Mouse (Mus musculus): ENCODE measurements around the gene Igfbpl1. TPM values are rescaled to one million over a fixed set of nuclear protein-coding genes. Genes with fewer than 3 reads are reported as not detected.

The Igfbpl1 gene
- polyA plus RNA-seq, 1 experiment, result 0.05 TPM

- no peak for DNase-seq (ENCODE audit: low read depth)
These were observed 3.7 kb downstream of the Igfbpl1 start for GRCm38 (mm10) chr4:45822781-45823575.

- DNase-seq (ENCODE audit: low read depth), result no peak
These were observed 4.7 kb downstream of the Igfbpl1 start for GRCm38 (mm10) chr4:45821995-45822394.

- no peak for DNase-seq (ENCODE audit: low read depth)
These were observed 6.5 kb downstream of the Igfbpl1 start for GRCm38 (mm10) chr4:45820074-45820830.

- DNase-seq (ENCODE audit: low read depth), result no peak
These were observed 7.4 kb downstream of the Igfbpl1 start for GRCm38 (mm10) chr4:45819208-45819931.

GRCm38 (mm10) chr4:45818814-45819207 lies 7.9 kb downstream of the Igfbpl1 start:
- no peak for DNase-seq (ENCODE audit: low read depth)

GRCm38 (mm10) chr4:45815542-45815941 lies 11.2 kb downstream of the Igfbpl1 start:
- no peak for DNase-seq (ENCODE audit: low read depth)

- no peak for DNase-seq (ENCODE audit: low read depth)
These were observed 15.5 kb downstream of the Igfbpl1 start for GRCm38 (mm10) chr4:45811250-45811649.

- no peak for DNase-seq (ENCODE audit: low read depth)
These were observed 18.7 kb downstream of the Igfbpl1 start for GRCm38 (mm10) chr4:45808034-45808433.

GRCm38 (mm10) chr4:45802900-45803299 lies 23.8 kb downstream of the Igfbpl1 start:
- no peak for DNase-seq (ENCODE audit: low read depth)

- DNase-seq (ENCODE audit: low read depth), result no peak
These were observed 26.7 kb downstream of the Igfbpl1 start for GRCm38 (mm10) chr4:45799956-45800537.

GRCm38 (mm10) chr4:45798964-45799363 lies 27.8 kb downstream of the Igfbpl1 start, which contains the start of gene Aldh1b1:
Gene Aldh1b1, plus strand, starts transcription at chr4:45799022.
- no peak for DNase-seq (ENCODE audit: low read depth)

GRCm38 (mm10) chr4:45796760-45797159 lies 30.0 kb downstream of the Igfbpl1 start:
- DNase-seq (ENCODE audit: low read depth), result no peak

- DNase-seq (ENCODE audit: low read depth), result no peak
These were observed 31.4 kb downstream of the Igfbpl1 start for GRCm38 (mm10) chr4:45795191-45795811.

GRCm38 (mm10) chr4:45790018-45790417 lies 36.7 kb downstream of the Igfbpl1 start:
- no peak for DNase-seq (ENCODE audit: low read depth)

- DNase-seq (ENCODE audit: low read depth), result no peak
These were observed 37.3 kb downstream of the Igfbpl1 start for GRCm38 (mm10) chr4:45789263-45789958.

GRCm38 (mm10) chr4:45788446-45789081 lies 38.2 kb downstream of the Igfbpl1 start:
- DNase-seq (ENCODE audit: low read depth), result no peak

GRCm38 (mm10) chr4:45786674-45787073 lies 40.0 kb downstream of the Igfbpl1 start:
- no peak for DNase-seq (ENCODE audit: low read depth)

GRCm38 (mm10) chr4:45785959-45786358 lies 40.8 kb downstream of the Igfbpl1 start:
- DNase-seq (ENCODE audit: low read depth), result no peak

GRCm38 (mm10) chr4:45783671-45784070 lies 43.1 kb downstream of the Igfbpl1 start:
- DNase-seq (ENCODE audit: low read depth), result no peak

GRCm38 (mm10) chr4:45771619-45772018 lies 55.1 kb downstream of the Igfbpl1 start:
- no peak for DNase-seq (ENCODE audit: low read depth)
